In the genomic region with DNA sequence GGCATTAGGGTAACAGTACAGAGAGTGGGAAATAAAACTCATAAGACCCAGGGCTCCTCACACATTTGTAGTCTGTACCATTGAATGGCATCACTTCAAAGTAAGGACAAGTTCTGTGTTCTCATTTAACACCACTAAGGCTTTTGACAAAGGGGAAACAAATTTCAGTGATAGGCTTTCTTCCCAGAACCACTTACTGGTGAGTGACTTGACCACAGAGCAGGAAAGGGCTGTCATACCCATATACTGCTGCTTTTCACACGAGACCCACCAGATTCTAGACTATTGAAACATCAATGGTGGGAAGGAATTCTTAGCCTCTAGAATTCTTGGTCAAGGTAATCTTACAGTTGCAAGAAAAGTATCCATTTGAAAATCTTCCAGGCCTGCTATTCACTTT, we compare ENCODE assay signal across 30 mouse cellular contexts. TPM values are rescaled to one million over a fixed set of nuclear protein-coding genes. Genes with fewer than 3 reads are reported as not detected.
"Had no signal": no experiment of that assay in that cellular context is flagged by ENCODE, and none has a peak within 500 bp of the region (broad histone marks: within the 10 kb centered on the region; RNA-seq: fewer than 3 reads in every experiment).

No protein-coding gene starts in this region.

- ATAC-seq: hindbrain, embryonic 16.5 days; inflammation-experienced regulatory T-cells, adult 6 months; intestine, embryonic 15.5 days; intestine, embryonic 16.5 days; intestine, postnatal 0 days had no signal

- DNase-seq: heart, postnatal 10 days; heart, postnatal 14 days; heart, postnatal 36 days; heart, postnatal 4 days; kidney, adult 11 months; kidney, adult 18-20 months; kidney, adult 2 months; kidney, adult 8-10 months; kidney, adult 9 months; kidney, postnatal 10 days; kidney, postnatal 14 days; kidney, postnatal 25 days; kidney, postnatal 36 days; kidney, postnatal 4 days; layer of hippocampus, adult 9-11 months; layer of hippocampus, postnatal 36 days had no signal

RNA-seq across cellular contexts. Expression of gene Olfr90, which starts 3.9 kb away (rescaled TPM):
- total RNA-seq: heart, postnatal 10 days; heart, postnatal 14 days; heart, postnatal 25 days; heart, postnatal 36 days; heart, postnatal 4 days; hindbrain, postnatal 0 days; layer of hippocampus, adult 18-20 months; layer of hippocampus, adult 2 months; layer of hippocampus, adult 8-10 months; layer of hippocampus, postnatal 10 days; layer of hippocampus, postnatal 36 days; left cerebral cortex, adult 18-20 months had no signal

RNA-seq across cellular contexts. Expression of gene Olfr91, which starts 5.9 kb away (rescaled TPM):
- total RNA-seq: heart, postnatal 10 days; heart, postnatal 14 days; heart, postnatal 25 days; heart, postnatal 36 days; heart, postnatal 4 days; hindbrain, postnatal 0 days; layer of hippocampus, adult 18-20 months; layer of hippocampus, adult 2 months; layer of hippocampus, adult 8-10 months; layer of hippocampus, postnatal 10 days; layer of hippocampus, postnatal 14 days; layer of hippocampus, postnatal 25 days; layer of hippocampus, postnatal 36 days; left cerebral cortex, adult 18-20 months had no signal

RNA-seq across cellular contexts. Expression of gene Olfr92, which starts 27.7 kb away (rescaled TPM):
- total RNA-seq: heart, postnatal 10 days; heart, postnatal 14 days; heart, postnatal 25 days; heart, postnatal 36 days; heart, postnatal 4 days; hindbrain, postnatal 0 days; layer of hippocampus, adult 18-20 months; layer of hippocampus, adult 2 months; layer of hippocampus, adult 8-10 months; layer of hippocampus, postnatal 10 days; layer of hippocampus, postnatal 14 days; layer of hippocampus, postnatal 25 days; layer of hippocampus, postnatal 36 days; left cerebral cortex, adult 18-20 months had no signal
